Mouse (Mus musculus) myocyte (in vitro differentiated cells): ENCODE measurements around the gene Disc1. TPM values are rescaled to one million over a fixed set of nuclear protein-coding genes. Genes with fewer than 3 reads are reported as not detected.
A peak's percentile ranks its signal among the peaks of the same experiment; 100 is the strongest.

ENCODE experiments used
- H3K27me3 ChIP-seq: one replicate; pipeline ENCODE4 v1.6.1; 2011; ENCODE audit not compliant: control insufficient read depth, insufficient read depth, insufficient read length
- H3K36me3 ChIP-seq: one replicate; pipeline ENCODE4 v1.6.1; 2011; ENCODE audit not compliant: control insufficient read depth, insufficient read depth
- H3K4me2 ChIP-seq: one replicate; pipeline ENCODE4 v1.6.1; 2011; ENCODE audit warnings: low read depth, control low read depth
- H3K4me3 ChIP-seq: one replicate; pipeline ENCODE4 v1.5.1; 2011; ENCODE audit warnings: mild to moderate bottlenecking, control low read depth, moderate library complexity
- H3K79me2 ChIP-seq: one replicate; pipeline ENCODE4 v1.6.1; 2011; ENCODE audit not compliant: control insufficient read depth, insufficient read depth
- H3ac ChIP-seq: one replicate; pipeline ENCODE4 v1.6.1; 2011; ENCODE audit not compliant: control insufficient read depth, insufficient read length
- CEBPB ChIP-seq: IDR thresholded peaks from 2 replicates; pipeline ENCODE4 v1.6.1; 2011; ENCODE audit warnings: mild to moderate bottlenecking, moderate library complexity; ENCODE audit not compliant: poor library complexity, insufficient read depth, severe bottlenecking
- E2F4 ChIP-seq: IDR thresholded peaks from one replicate; pipeline ENCODE4 v1.6.1; 2011; ENCODE audit warnings: mild to moderate bottlenecking, control low read depth, moderate library complexity; ENCODE audit not compliant: insufficient read depth
- MAX ChIP-seq: IDR thresholded peaks from one replicate; pipeline ENCODE4 v1.6.1; 2011; ENCODE audit warnings: low read depth, mild to moderate bottlenecking, control low read depth
- MYOD1 ChIP-seq, 3 experiments: IDR thresholded peaks; one replicate each; pipeline ENCODE4 v1.6.1; 2011; ENCODE audit warnings: control low read depth in 2 of 3, low read depth in 2 of 3, mild to moderate bottlenecking in 2 of 3, moderate library complexity in 1 of 3; ENCODE audit not compliant: insufficient read length in 2 of 3, control insufficient read depth in 1 of 3
- MYOG ChIP-seq, 3 experiments: IDR thresholded peaks; one replicate each; pipeline ENCODE4 v1.6.1; 2011; ENCODE audit warnings: control low read depth in 2 of 3, low read depth in 2 of 3, mild to moderate bottlenecking in 2 of 3; ENCODE audit not compliant: insufficient read length in 2 of 3, control insufficient read depth in 1 of 3, insufficient read depth in 1 of 3
- POLR2A ChIP-seq: IDR thresholded peaks from one replicate; pipeline ENCODE4 v1.6.1; 2011; ENCODE audit warnings: low read depth, mild to moderate bottlenecking, control low read depth, moderate library complexity; ENCODE audit not compliant: insufficient read length
- POLR2AphosphoS2 ChIP-seq: IDR thresholded peaks from one replicate; pipeline ENCODE4 v1.6.1; 2011; ENCODE audit warnings: low read depth, control low read depth; ENCODE audit not compliant: insufficient read length
- REST ChIP-seq: IDR thresholded peaks from one replicate; pipeline ENCODE4 v1.6.1; 2011; ENCODE audit warnings: mild to moderate bottlenecking, control low read depth, moderate library complexity; ENCODE audit not compliant: insufficient read depth, insufficient read length
- SRF ChIP-seq: IDR thresholded peaks from one replicate; pipeline ENCODE4 v1.6.1; 2011; ENCODE audit warnings: low read depth; ENCODE audit not compliant: control insufficient read depth, insufficient read length
- TCF12 ChIP-seq: IDR thresholded peaks from one replicate; pipeline ENCODE4 v1.6.1; 2011; ENCODE audit warnings: mild to moderate bottlenecking, control low read depth; ENCODE audit not compliant: poor library complexity, insufficient read depth, severe bottlenecking
- TCF3 ChIP-seq: IDR thresholded peaks from one replicate; pipeline ENCODE4 v1.6.1; 2011; ENCODE audit warnings: low read depth, control low read depth; ENCODE audit not compliant: insufficient read length
- USF1 ChIP-seq: IDR thresholded peaks from one replicate; pipeline ENCODE4 v1.6.1; 2011; ENCODE audit warnings: low read depth, mild to moderate bottlenecking, control low read depth, moderate library complexity
- polyA plus RNA-seq: library from polyadenylated mRNA; unstranded; fragments of >200 nt; fragmentation: generic; extraction: Trizol; gene quantifications from one replicate; pipeline ENCODE4 v1.2.1, GENCODE M21; 2012; ENCODE audit warnings: missing spikeins

The Disc1 gene
- 0.06 TPM for polyA plus RNA-seq

- H3K36me3 ChIP-seq, result no peaks in the 10 kb centered on the region
- no peak within 1 kb of the TSS for H3ac ChIP-seq
- H3K4me3 ChIP-seq, result no peak within 1 kb of the TSS
- TF ChIP-seq E2F4, result no peak
- TF ChIP-seq MYOD1 (IDR thresholded peaks at IDR 0.05; ENCODE audit: control insufficient read depth in 1 of 3, insufficient read length in 2 of 3, low read depth in 2 of 3), result peak in 1 of 3 experiments; percentile 32
- H3K79me2 ChIP-seq, result no peaks in the 10 kb centered on the region
- peaks cover 48% of the 10 kb centered on the region for H3K27me3 ChIP-seq
- H3K4me2 ChIP-seq, result peak within 1 kb of the TSS; percentile 12
Observed at GRCm38 (mm10) chr8:125053505-125054435, at the start of gene Disc1. Gene Disc1 (plus strand): TSS chr8:125054195.

- no peaks in the 10 kb centered on the region for H3K27me3 ChIP-seq
- TF ChIP-seq MYOG (IDR thresholded peaks at IDR 0.05; ENCODE audit: control insufficient read depth in 1 of 3, insufficient read depth in 1 of 3, insufficient read length in 2 of 3, low read depth in 2 of 3), result peak in 2 of 3 experiments; percentile 61 to 75
- TF ChIP-seq SRF, result peak; percentile 69
- peak; percentile 92 for TF ChIP-seq POLR2A
- peak in 2 of 3 experiments; percentile 38 to 50 for TF ChIP-seq MYOD1 (IDR thresholded peaks at IDR 0.05; ENCODE audit: control insufficient read depth in 1 of 3, insufficient read length in 2 of 3, low read depth in 2 of 3)
- peak; percentile 93 for TF ChIP-seq POLR2AphosphoS2
- TF ChIP-seq TCF12, result no peak
- TF ChIP-seq MAX, result no peak
- peaks cover 5% of the 10 kb centered on the region for H3K36me3 ChIP-seq
- H3K79me2 ChIP-seq, result peaks cover 17% of the 10 kb centered on the region
- peak within 1 kb of the TSS; percentile 58 for H3ac ChIP-seq
- H3K4me2 ChIP-seq, result peak within 1 kb of the TSS; percentile 88
- H3K4me3 ChIP-seq, result peak within 1 kb of the TSS; percentile 63
Observed at GRCm38 (mm10) chr8:125012695-125013627, 41.0 kb upstream of the Disc1 start, which contains the start of gene Tsnax. Gene Tsnax (plus strand): TSS chr8:125012997.

- Histone ChIP-seq H3K4me2 (no peak overlapping the region), H3K79me2 (no peaks in the 10 kb centered on the region), H3K27me3 (no peaks in the 10 kb centered on the region), H3K4me3 (no peak overlapping the region), H3ac (no peak overlapping the region), H3K36me3 (peaks cover 16% of the 10 kb centered on the region)
- TF ChIP-seq TCF3, result no peak
Observed at GRCm38 (mm10) chr8:125024085-125024484, 29.9 kb upstream of the Disc1 start.

- H3K4me2 ChIP-seq, result no peak overlapping the region
- TF ChIP-seq TCF3, result no peak
- TF ChIP-seq E2F4, result no peak
- TF ChIP-seq POLR2AphosphoS2, result no peak
- TF ChIP-seq SRF, result no peak
- TF ChIP-seq REST, result no peak
- TF ChIP-seq MYOG (IDR thresholded peaks at IDR 0.05; ENCODE audit: control insufficient read depth in 1 of 3, insufficient read depth in 1 of 3, insufficient read length in 2 of 3, low read depth in 2 of 3), result no peak
- no peak for TF ChIP-seq USF1
- TF ChIP-seq CEBPB, result no peak
- no peak for TF ChIP-seq MYOD1 (IDR thresholded peaks at IDR 0.05; ENCODE audit: control insufficient read depth in 1 of 3, insufficient read length in 2 of 3, low read depth in 2 of 3)
- no peak for TF ChIP-seq MAX
- TF ChIP-seq POLR2A, result no peak
- TF ChIP-seq TCF12, result no peak
- H3K4me3 ChIP-seq, result no peak overlapping the region
- peaks cover 30% of the 10 kb centered on the region for H3K36me3 ChIP-seq
- no peaks in the 10 kb centered on the region for H3K27me3 ChIP-seq
- no peak overlapping the region for H3ac ChIP-seq
- H3K79me2 ChIP-seq, result no peaks in the 10 kb centered on the region
Observed at GRCm38 (mm10) chr8:125027211-125027610, 26.8 kb upstream of the Disc1 start.

- Histone ChIP-seq H3K36me3 (peaks cover 30% of the 10 kb centered on the region), H3K27me3 (no peaks in the 10 kb centered on the region), H3K4me2 (no peak overlapping the region), H3K79me2 (no peaks in the 10 kb centered on the region), H3ac (no peak overlapping the region), H3K4me3 (no peak overlapping the region)
- TF ChIP-seq TCF3 (no peak), CEBPB (no peak), E2F4 (no peak), POLR2A (no peak), USF1 (no peak), MAX (no peak), TCF12 (no peak), MYOD1 (IDR thresholded peaks at IDR 0.05; ENCODE audit: control insufficient read depth in 1 of 3, insufficient read length in 2 of 3, low read depth in 2 of 3) (no peak), SRF (no peak), POLR2AphosphoS2 (no peak), REST (no peak), MYOG (IDR thresholded peaks at IDR 0.05; ENCODE audit: control insufficient read depth in 1 of 3, insufficient read depth in 1 of 3, insufficient read length in 2 of 3, low read depth in 2 of 3) (no peak)
Observed at GRCm38 (mm10) chr8:125028841-125029240, 25.2 kb upstream of the Disc1 start.
